Mouse (Mus musculus): ENCODE measurements at regions not wholly inside any gene's neighbourhood (a gene's known extent, or its start where the extent isn't known, plus 50 kb on each side); places are given as distances from the start of the nearest gene placed in this dataset.

GRCm38 (mm10) chr12:26936696-26937458 is 405.5 kb downstream of the Sox11 start:
- WGBS: 60% methylated on average over 5 of the region's 5 CpGs
- no peak for DNase-seq (ENCODE audit: low read depth, low spot score)

- no peak for DNase-seq (ENCODE audit: low read depth, low spot score)
- WGBS: 70% methylated on average over 7 of the region's 7 CpGs
Observed at GRCm38 (mm10) chr12:26930155-26930867, 412.1 kb downstream of the Sox11 start.

DNA sequence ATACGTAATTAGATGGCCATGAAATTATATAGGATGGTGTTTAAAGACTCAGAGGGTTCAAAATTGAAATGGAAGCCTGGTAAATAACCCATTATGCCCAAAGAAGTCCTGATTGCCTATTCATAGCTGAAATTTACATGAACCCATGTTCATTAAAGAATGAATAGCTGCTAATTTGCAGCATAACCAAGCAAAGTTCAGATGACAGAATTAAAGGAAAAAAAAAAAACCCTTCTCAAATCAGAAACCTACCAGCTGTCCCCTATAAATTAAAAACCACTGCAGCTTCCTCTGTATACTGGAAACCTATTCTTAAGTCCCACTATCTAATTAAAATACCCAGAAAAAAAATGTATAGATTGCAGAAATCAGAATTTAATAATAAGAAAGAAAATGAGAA is 436.2 kb downstream of the Sox11 start:
- 81% methylated on average over 1 of the region's 1 CpGs for WGBS
- no peak for DNase-seq (ENCODE audit: low read depth, low spot score)

DNA sequence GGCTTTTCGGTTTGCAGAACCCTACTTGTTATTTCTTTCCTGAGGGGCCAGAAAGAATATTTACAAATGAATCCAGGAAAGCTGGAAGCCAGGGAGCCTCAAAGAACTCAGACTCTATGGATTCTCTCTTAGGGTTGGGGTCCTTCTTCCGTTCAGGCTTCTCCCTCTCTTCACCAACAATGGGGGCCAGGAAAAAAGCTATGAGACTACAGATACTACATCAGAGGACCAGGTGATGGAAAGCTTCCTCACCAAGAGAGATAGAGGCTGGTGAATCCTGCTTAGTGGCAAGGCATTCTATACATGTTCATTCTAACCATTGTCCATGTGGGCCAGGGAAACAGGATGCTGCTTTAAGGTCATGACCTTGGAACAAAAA is 434.9 kb downstream of the Cmpk2 start:
- DNase-seq (ENCODE audit: low read depth, low spot score): no peak
- WGBS: 37% methylated on average over 2 of the region's 2 CpGs

DNA sequence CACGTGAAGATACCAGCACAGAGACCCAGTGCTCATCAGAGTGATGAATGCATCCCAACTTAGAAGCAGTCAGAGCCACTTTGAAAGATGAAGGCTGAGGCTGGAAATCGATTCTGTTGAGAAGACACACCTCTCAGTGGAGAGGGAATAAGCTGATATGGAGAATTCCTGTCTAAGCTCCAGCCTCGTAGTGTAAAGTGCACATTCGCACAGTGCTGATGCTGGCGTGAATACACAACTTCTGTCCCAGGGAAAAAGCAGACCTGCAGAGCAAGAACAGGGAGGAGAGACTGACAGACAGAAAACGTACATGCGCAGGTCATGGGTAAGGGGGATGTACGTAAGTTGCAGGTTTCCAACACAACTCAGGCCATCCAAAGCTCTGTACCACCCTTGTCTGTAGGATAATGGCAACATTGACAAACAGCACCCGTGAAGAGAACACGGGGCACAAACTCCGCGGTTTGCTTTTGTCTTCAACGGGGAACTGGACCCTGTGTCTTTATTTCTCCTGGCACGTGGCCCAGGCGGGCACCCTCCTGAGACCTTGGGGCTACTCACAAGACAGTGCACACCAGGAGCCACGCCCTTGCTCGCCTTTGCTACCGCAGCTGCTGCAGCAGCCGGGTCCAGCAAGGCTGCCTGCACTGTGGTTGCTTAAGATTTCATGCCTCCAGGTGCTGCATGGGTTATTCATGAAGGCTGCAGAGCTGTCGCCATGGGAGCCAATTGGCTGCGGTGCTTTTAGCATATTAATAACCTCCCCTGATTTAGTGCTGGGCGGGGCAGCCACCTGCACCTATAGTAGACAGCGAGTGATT is 434.3 kb downstream of the Cmpk2 start:
- no peak for DNase-seq (ENCODE audit: low read depth, low spot score)
- 26% methylated on average over 23 of the region's 23 CpGs for WGBS

- DNase-seq (ENCODE audit: low read depth, low spot score): no peak
- 64% methylated on average over 4 of the region's 4 CpGs for WGBS
Observed at GRCm38 (mm10) chr12:26891190-26891589, 422.2 kb downstream of the Cmpk2 start.

- WGBS: 85% methylated on average over 7 of the region's 7 CpGs
Observed at GRCm38 (mm10) chr12:26886635-26887014, 417.6 kb downstream of the Cmpk2 start.

GRCm38 (mm10) chr12:26885831-26886634 is 417.0 kb downstream of the Cmpk2 start:
- 68% methylated on average over 12 of the region's 12 CpGs for WGBS
- DNase-seq (ENCODE audit: low read depth, low spot score): no peak

More at GRCm38 (mm10) chr12:26886635-26887014, 417.6 kb downstream of the Cmpk2 start:
- no peak for DNase-seq (ENCODE audit: low read depth, low spot score)

GRCm38 (mm10) chr12:26885083-26885482 is 416.1 kb downstream of the Cmpk2 start:
- no peak for DNase-seq (ENCODE audit: low read depth, low spot score)
- WGBS: 86% methylated on average over 3 of the region's 3 CpGs

DNA sequence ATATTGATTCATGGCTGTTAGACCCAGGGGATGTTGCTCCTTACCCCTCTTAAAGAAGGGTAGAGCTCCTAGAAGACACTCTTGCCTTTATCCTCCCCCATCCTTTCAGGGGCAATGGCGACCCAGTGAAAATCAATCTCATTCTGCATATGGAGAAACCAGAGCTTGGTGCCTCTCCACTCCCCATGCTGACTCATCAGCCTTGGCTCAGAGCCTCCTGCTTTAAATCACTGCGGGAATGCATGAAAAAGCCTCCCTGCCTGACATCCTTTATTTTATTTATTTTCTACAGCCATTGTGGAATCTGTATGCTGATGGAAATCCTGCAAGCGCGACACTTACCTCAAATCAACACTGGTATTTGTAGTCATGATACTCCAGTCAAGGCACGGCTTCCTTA is 415.2 kb downstream of the Cmpk2 start:
- DNase-seq (ENCODE audit: low read depth, low spot score): no peak
- WGBS: 44% methylated on average over 5 of the region's 5 CpGs

GRCm38 (mm10) chr12:26877691-26878121 is 408.7 kb downstream of the Cmpk2 start:
- 79% methylated on average over 2 of the region's 2 CpGs for WGBS

GRCm38 (mm10) chr12:26877284-26877683 is 408.3 kb downstream of the Cmpk2 start:
- DNase-seq (ENCODE audit: low read depth, low spot score): no peak
- WGBS: 86% methylated on average over 3 of the region's 3 CpGs

More at GRCm38 (mm10) chr12:26877691-26878121, 408.7 kb downstream of the Cmpk2 start:
- DNase-seq (ENCODE audit: low read depth, low spot score): no peak

DNA sequence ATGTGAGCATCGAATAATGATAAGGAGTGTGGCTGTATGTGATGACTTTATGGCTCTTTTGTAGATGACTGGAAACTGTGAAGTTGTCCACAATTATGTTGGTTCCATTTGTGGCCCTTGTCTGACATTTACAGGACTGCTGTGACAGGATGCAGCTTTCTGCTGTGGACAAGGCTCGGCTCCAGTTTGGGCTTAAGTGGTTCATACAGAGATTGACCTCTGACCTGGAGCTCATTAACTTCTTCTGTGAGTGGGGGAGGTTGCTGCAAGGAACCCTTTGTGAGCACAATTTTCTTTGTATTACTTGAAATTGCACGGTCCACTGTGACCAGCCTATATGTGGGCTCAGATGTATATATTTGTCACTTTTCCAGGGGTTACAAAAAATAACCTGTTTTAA is 403.5 kb downstream of the Cmpk2 start:
- WGBS: 22% methylated on average over 3 of the region's 3 CpGs
- no peak for DNase-seq (ENCODE audit: low read depth, low spot score)

GRCm38 (mm10) chr12:26867731-26868130 is 398.7 kb downstream of the Cmpk2 start:
- WGBS: 76% methylated on average over 6 of the region's 6 CpGs
- DNase-seq (ENCODE audit: low read depth, low spot score): no peak

GRCm38 (mm10) chr12:26855091-26855516 is 386.1 kb downstream of the Cmpk2 start:
- no peak for DNase-seq (ENCODE audit: low read depth, low spot score)
- WGBS: 5% methylated on average over 1 of the region's 1 CpGs

- 54% methylated on average over 12 of the region's 12 CpGs for WGBS
- DNase-seq (ENCODE audit: low read depth, low spot score): no peak
Observed at GRCm38 (mm10) chr12:26844917-26845316, 375.9 kb downstream of the Cmpk2 start.

DNA sequence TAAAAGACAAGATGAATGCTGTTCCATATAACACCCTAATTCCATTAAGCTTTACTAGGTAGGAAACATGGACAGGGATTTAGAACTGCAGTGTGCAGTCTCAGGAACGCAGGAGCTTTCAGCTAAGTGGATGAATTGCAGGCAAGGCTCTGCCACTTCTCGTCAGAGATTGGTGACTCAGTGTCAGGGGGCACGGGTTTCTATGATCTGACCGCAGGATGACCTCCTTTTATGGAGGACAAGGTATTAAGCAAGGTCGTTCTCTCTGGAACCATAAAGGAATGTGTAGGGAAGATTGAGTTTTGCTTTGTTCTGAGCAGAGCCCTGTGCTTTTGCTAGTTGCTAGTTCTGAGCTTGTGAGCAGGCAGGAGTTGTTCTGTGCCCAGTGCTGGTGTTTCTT is 373.7 kb downstream of the Cmpk2 start:
- DNase-seq (ENCODE audit: low read depth, low spot score): no peak
- WGBS: 7% methylated on average over 5 of the region's 5 CpGs

GRCm38 (mm10) chr12:26821257-26821968 is 352.4 kb downstream of the Cmpk2 start:
- DNase-seq (ENCODE audit: low read depth, low spot score): no peak
- 80% methylated on average over 3 of the region's 3 CpGs for WGBS

GRCm38 (mm10) chr12:26817866-26818265 is 348.9 kb downstream of the Cmpk2 start:
- WGBS: 87% methylated on average over 3 of the region's 3 CpGs

More at GRCm38 (mm10) chr12:26817866-26818265, 348.9 kb downstream of the Cmpk2 start:
- DNase-seq (ENCODE audit: low read depth, low spot score): no peak
